Mouse (Mus musculus): Measurements from ENCODE around the gene Pbx1. TPM values are rescaled to one million over a fixed set of nuclear protein-coding genes. Genes with fewer than 3 reads are reported as not detected.

The Pbx1 gene
- total and polyA plus RNA-seq, 3 experiments = 0.10 TPM; not detected in 2

DNA sequence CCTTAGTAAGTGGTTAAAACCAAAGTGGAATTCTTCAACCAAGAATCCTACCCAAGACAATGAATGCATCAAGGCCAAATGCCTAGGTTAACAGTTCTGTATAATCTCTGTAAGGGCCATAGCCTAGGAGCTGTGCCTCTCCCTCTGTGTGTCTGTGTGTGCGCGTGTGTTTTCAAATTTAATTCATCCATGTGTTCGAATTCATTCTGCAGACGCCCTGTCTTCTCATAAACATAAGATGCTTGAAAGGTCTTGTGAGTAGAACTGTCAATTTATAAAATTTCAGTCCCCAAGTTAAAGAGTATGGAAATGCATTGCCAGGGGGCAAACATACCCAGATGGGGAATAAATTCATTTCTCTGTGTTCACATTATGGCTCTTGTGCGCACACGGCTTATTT lies 3.8 kb downstream of the Pbx1 start:
- Histone ChIP-seq H3K27ac (ENCODE audit: control insufficient read depth, low read depth, low read length) (no peak overlapping the region), H3K9me3 (replicated peaks; ENCODE audit: insufficient read depth, low read length) (no peaks in the 10 kb centered on the region), H3K4me3 (ENCODE audit: control insufficient read depth in 1 of 2, insufficient read depth in 1 of 2, low read depth in 2 of 2, low read length in 2 of 2) (no peak overlapping the region), H3K9ac (ENCODE audit: control insufficient read depth, low read depth, low read length, poor library complexity, severe bottlenecking) (no peak overlapping the region), H3K4me1 (ENCODE audit: control insufficient read depth in 1 of 2, insufficient read depth in 2 of 2, low read length in 2 of 2) (no peaks in the 10 kb centered on the region), H3K79me2 (ENCODE audit: control insufficient read depth, insufficient read depth, low read length, poor library complexity) (no peaks in the 10 kb centered on the region), H3K27me3 (ENCODE audit: control insufficient read depth in 1 of 2, insufficient read depth in 2 of 2, low read length in 2 of 2) (no peaks in the 10 kb centered on the region), H3K36me3 (ENCODE audit: control insufficient read depth in 1 of 2, insufficient read depth in 2 of 2, low read length in 2 of 2) (no peaks in the 10 kb centered on the region)
- no peak for DNase-seq (ENCODE audit: low read depth, low spot score)
- TF ChIP-seq CHD1 (IDR thresholded peaks at IDR 0.05; ENCODE audit: low read depth, low read length) = no peak

DNA sequence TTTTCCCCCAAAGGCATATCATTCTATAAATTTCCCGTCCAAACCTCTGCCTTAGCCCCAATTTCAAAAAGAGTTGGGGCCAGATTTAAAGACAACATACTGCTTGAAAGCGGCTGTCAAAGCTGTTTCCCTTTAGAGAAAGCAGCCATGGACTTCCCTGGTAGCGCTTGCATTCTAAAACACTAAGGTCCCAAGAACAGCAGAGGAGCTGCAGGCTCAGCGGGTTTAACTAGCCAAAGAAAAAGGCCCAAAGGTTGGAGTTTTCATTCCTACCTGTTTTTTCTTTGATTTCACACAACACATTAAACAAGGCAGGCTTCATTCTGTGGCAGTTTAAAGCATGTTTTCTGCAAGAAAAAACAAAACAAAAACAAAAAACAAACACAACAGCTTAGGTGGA lies 4.5 kb downstream of the Pbx1 start:
- Histone ChIP-seq H3K36me3 (ENCODE audit: control insufficient read depth in 1 of 2, insufficient read depth in 2 of 2, low read length in 2 of 2) (no peaks in the 10 kb centered on the region), H3K9me3 (replicated peaks; ENCODE audit: insufficient read depth, low read length) (no peaks in the 10 kb centered on the region), H3K4me1 (ENCODE audit: control insufficient read depth in 1 of 2, insufficient read depth in 2 of 2, low read length in 2 of 2) (no peaks in the 10 kb centered on the region), H3K79me2 (ENCODE audit: control insufficient read depth, insufficient read depth, low read length, poor library complexity) (no peaks in the 10 kb centered on the region), H3K9ac (ENCODE audit: control insufficient read depth, low read depth, low read length, poor library complexity, severe bottlenecking) (no peak overlapping the region), H3K4me3 (ENCODE audit: control insufficient read depth in 1 of 2, insufficient read depth in 1 of 2, low read depth in 2 of 2, low read length in 2 of 2) (no peak overlapping the region), H3K27me3 (ENCODE audit: control insufficient read depth in 1 of 2, insufficient read depth in 2 of 2, low read length in 2 of 2) (no peaks in the 10 kb centered on the region), H3K27ac (ENCODE audit: control insufficient read depth, low read depth, low read length) (no peak overlapping the region)
- no peak for TF ChIP-seq UBTF (IDR thresholded peaks at IDR 0.05; ENCODE audit: borderline replicate concordance, insufficient read depth, low read depth, low read length)
- no peak for TF ChIP-seq MYB (IDR thresholded peaks at IDR 0.05; ENCODE audit: low read depth, low read length)
- TF ChIP-seq MAX (IDR thresholded peaks at IDR 0.05; ENCODE audit: low read length) = no peak
- no peak for TF ChIP-seq MYC (IDR thresholded peaks at IDR 0.05; ENCODE audit: low read depth, low read length)
- TF ChIP-seq GATA1 (IDR thresholded peaks at IDR 0.05; ENCODE audit: low read depth, low read length) = no peak
- TF ChIP-seq KAT2A (conservative IDR thresholded peaks at IDR 0.05; ENCODE audit: low read depth, low read length) = no peak
- no peak for TF ChIP-seq BHLHE40 (IDR thresholded peaks at IDR 0.05; ENCODE audit: borderline replicate concordance, low read depth, low read length)
- no peak for TF ChIP-seq ZNF384 (IDR thresholded peaks at IDR 0.05; ENCODE audit: low read depth, low read length)
- TF ChIP-seq ZKSCAN1 (IDR thresholded peaks at IDR 0.05; ENCODE audit: low read depth, low read length) = no peak
- TF ChIP-seq SIN3A (IDR thresholded peaks at IDR 0.05; ENCODE audit: low read length) = no peak
- no peak for TF ChIP-seq CHD1 (IDR thresholded peaks at IDR 0.05; ENCODE audit: low read depth, low read length)
- TF ChIP-seq RAD21 (IDR thresholded peaks at IDR 0.05; ENCODE audit: low read depth, low read length) = no peak
- TF ChIP-seq TCF12 (IDR thresholded peaks at IDR 0.05; ENCODE audit: low read depth, low read length) = no peak
- TF ChIP-seq NRF1 (IDR thresholded peaks at IDR 0.05; ENCODE audit: insufficient read depth, low read depth, low read length, poor library complexity, severe bottlenecking) = no peak
- no peak for DNase-seq (ENCODE audit: low read depth, low spot score)

DNA sequence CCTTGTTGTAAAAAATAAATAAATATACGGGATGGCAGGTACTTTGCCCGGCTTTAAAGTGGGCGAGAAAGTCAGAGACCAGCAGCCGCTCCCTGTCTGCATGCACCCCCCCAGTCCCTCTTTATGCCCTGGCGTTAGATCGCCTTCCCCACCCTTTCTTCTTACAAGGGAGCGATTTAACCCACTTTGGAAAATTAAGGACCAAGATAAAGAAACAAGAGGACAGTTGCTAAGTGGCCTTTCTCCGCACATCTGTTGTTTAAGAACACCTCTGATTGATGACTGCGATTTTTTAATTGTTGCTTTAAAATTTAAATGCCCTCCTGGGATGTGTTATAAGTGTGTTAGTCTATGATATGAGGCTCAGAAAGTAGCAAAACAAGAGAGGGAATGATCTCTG lies 5.2 kb downstream of the Pbx1 start:
- H3K9ac ChIP-seq (ENCODE audit: control insufficient read depth, low read depth, low read length, poor library complexity, severe bottlenecking) = no peak overlapping the region
- DNase-seq (ENCODE audit: low read depth, low spot score) = no peak
- H3K36me3 ChIP-seq (ENCODE audit: control insufficient read depth in 1 of 2, insufficient read depth in 2 of 2, low read length in 2 of 2) = no peaks in the 10 kb centered on the region
- H3K4me1 ChIP-seq (ENCODE audit: control insufficient read depth in 1 of 2, insufficient read depth in 2 of 2, low read length in 2 of 2) = no peaks in the 10 kb centered on the region
- H3K27ac ChIP-seq (ENCODE audit: control insufficient read depth, low read depth, low read length) = no peak overlapping the region
- H3K79me2 ChIP-seq (ENCODE audit: control insufficient read depth, insufficient read depth, low read length, poor library complexity) = no peaks in the 10 kb centered on the region
- H3K27me3 ChIP-seq (ENCODE audit: control insufficient read depth in 1 of 2, insufficient read depth in 2 of 2, low read length in 2 of 2) = no peaks in the 10 kb centered on the region
- no peak overlapping the region for H3K4me3 ChIP-seq (ENCODE audit: control insufficient read depth in 1 of 2, insufficient read depth in 1 of 2, low read depth in 2 of 2, low read length in 2 of 2)
- TF ChIP-seq ZNF384 (IDR thresholded peaks at IDR 0.05; ENCODE audit: low read depth, low read length) (no peak), MXI1 (IDR thresholded peaks at IDR 0.05; ENCODE audit: low read depth, low read length) (no peak), MYB (IDR thresholded peaks at IDR 0.05; ENCODE audit: low read depth, low read length) (no peak), MYC (IDR thresholded peaks at IDR 0.05; ENCODE audit: low read depth, low read length) (no peak), GABPA (IDR thresholded peaks at IDR 0.05; ENCODE audit: low read depth, low read length) (no peak), ZKSCAN1 (IDR thresholded peaks at IDR 0.05; ENCODE audit: low read depth, low read length) (no peak), TAL1 (IDR thresholded peaks at IDR 0.05; ENCODE audit: low read length) (no peak), MAFK (IDR thresholded peaks at IDR 0.05; ENCODE audit: borderline replicate concordance, low read depth, low read length) (no peak), POLR2AphosphoS5 (IDR thresholded peaks at IDR 0.05; ENCODE audit: borderline replicate concordance, low read depth, low read length) (no peak), MAZ (IDR thresholded peaks at IDR 0.05; ENCODE audit: low read depth, low read length) (no peak), ZMIZ1 (IDR thresholded peaks at IDR 0.05; ENCODE audit: low read depth, low read length) (no peak), MAX (IDR thresholded peaks at IDR 0.05; ENCODE audit: low read length) (no peak)
- no peaks in the 10 kb centered on the region for H3K9me3 ChIP-seq (replicated peaks; ENCODE audit: insufficient read depth, low read length)

Data from MEL (cell line).